Mouse (Mus musculus) frontal cortex, postnatal 36 days (tissue): ENCODE measurements at regions not wholly inside any gene's neighbourhood (a gene's known extent, or its start where the extent isn't known, plus 50 kb on each side); places are given as distances from the start of the nearest gene placed in this dataset.

Source experiments
- DNase-seq, 2 experiments: peaks; one replicate each; pipeline ENCODE4 v3.0.0; 2022; ENCODE audit warnings: low spot score in 2 of 2

DNA sequence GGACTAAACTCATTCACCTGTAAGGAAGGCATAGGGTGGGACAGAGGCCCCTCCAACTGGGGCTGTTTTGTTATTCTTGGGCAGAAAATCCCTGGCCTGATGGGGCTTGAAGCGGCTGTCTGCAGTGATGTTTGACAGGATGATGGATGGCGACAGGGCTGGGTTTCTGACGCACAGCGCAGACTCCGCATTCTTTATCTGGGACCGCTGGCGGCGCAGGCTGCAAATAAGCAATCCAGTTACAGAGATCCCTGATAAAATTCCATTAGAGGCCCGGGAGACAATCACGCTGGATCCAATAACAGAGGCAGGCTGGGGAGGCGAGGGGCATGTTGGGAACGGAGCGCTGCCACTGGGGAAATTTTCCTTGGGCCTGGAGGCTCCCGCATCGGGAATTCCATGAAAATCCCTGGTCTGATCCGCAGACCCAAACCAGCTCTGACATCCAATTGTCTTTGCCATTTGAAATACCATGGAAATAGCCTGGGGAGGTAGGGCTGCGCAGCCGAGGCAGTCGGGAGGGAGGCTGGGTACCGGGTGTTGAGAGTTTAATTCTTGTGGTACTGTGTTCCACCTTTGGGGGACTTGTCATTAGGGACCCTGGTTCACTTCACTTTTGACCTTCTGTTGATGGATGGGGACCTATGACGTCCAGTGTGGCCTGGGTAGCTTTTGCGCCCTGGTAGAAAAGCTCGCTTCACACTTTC, 99.0 kb upstream of the Sdk2 start:
- no peak for DNase-seq

DNA sequence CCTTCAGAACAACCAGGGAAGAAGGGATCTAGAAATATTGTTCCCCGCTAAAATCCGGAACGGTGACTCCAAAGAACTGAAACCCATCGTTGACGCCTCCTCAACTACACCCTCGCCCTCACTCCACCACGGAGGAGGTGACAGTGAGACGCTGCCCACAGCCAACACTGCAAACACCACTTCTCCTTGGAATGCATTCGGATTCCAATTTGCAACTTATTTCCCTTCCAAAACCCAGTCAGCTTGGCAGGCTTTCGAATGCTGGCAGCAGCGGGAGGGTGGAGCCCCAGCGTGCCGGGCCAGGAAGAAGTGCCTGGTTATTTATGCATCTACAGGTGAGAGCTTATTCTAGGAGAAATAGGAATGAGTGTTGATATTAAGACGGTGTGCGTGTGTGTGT, 85.9 kb upstream of the Sdk2 start:
- peak; percentile 65 to 74 for DNase-seq

DNA sequence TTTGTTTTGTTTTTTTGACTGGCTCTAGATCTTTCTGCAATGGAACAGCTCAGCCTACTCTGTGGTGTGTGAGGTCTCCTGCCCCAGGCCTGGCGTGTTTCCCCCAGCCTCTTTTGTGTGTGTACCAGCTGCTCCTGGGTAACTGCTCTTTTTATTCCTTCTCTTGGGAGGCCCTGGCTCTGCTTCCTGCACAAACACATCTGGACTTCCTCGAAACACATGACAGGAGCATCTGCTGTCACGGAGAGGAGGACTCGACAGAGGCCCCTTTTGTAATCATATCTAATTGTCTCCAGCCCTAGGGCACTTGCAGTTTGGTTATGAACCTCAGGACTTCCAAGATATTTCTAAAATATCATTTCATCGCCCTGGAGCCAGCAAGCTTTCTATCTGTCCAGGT, 79.5 kb upstream of the Sdk2 start:
- DNase-seq: no peak

DNA sequence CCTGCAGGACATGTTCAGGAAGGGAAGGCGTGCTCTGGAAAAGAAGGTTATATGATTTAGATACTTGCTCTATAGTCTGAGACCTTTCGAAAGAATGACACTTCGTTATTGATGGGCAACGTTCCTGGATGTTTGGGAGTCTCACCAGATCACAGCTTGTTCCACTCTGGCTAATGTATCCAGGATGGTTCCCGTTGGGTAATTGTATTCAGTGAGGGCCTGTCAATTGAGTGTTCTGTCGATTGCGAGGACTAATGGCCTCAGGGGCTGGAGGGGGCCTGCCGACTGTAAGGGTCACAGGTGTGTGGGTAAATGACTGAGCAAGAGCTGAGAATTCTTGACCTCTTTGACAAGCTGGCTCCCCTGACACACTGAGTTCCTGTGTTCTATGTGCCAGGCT, 62.4 kb upstream of the Sdk2 start:
- DNase-seq: no peak

DNA sequence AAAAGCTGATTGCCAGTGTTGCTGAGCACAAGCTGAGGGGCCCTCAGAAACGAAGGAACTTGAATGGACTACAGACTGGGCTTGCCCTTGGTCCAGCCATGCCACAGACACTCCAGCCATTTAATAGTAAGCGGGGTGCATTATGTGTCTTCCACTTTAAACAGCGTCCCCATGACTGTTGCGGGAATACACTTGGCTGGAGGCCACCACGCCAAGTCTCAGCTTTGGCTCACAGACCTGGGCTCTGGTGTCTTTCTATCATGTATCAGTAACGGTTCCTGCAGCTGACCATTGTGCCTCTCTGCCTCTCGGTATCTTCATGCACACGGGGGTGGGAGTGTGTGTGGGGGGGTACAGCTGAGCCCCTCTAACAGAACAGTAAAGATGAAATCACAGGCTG, 62.0 kb upstream of the Sdk2 start:
- no peak for DNase-seq

DNA sequence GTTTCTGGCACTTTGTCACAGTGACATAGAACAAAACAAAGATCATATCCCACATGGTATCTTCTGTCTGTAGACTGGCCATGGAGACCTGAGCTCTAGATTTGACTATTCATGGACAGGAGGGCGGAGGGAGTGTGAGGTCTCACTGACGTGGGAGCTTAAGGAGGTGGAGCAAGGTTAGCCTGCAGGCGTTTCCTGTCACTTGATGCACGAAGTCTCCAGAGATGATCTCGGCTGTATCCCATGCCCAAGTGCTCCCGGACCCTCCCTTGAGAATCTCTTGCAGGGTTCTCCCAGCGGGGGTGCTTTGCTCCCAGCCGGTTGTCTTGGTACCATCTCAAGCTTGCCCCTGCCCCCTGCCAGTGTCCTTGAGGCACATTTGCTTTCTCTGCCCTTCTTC, 60.6 kb upstream of the Sdk2 start:
- no peak for DNase-seq

DNA sequence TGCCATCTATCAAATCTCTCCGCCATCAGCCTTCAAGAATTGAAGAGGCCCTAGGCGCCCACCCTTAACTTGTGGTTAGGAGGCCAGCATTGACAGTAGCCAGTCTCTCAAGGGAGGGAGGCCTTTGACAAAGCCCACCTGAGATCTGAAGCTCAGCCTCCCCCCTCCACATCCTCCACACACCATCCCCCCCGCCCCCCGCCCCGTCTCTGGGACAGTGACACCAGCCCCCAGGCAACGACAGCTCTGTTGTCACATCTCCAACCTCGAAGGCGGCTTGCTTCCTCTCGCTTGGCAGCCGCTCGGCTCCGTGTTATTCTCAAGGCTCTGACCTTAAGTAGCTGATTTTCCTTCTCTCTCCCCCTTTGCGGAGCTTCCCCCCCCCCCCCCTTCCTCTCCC, 55.3 kb upstream of the Sdk2 start:
- no peak for DNase-seq

DNA sequence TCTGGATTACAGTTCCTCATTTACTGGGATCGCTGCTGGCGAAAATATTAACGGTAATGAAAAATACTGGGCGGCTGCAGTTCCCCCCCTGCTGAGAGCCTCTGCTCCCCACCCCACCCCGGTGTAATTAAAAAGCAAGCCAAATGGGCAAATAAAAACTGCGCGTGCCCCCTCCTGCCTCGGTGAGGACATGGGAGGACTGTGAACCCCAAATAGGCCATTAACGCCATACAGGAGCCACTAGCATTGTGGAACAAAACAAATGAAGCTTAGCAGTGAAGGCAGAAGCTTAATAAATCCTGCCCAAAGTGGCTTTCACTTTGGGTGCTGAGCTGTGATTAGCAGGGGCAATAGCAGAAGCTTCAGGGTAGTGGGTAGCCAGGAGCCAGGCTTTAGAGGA, 52.3 kb upstream of the Sdk2 start:
- no peak for DNase-seq
